Mouse (Mus musculus) lung, postnatal 0 days (tissue): ENCODE measurements at regions not wholly inside any gene's neighbourhood (a gene's known extent, or its start where the extent isn't known, plus 50 kb on each side); places are given as distances from the start of the nearest gene placed in this dataset.

Source experiments
- CTCF ChIP-seq: IDR thresholded peaks from 2 replicates; pipeline ENCODE4 v1.5.1; 2016; ENCODE audit warnings: antibody characterized with exemption, mild to moderate bottlenecking
- EP300 ChIP-seq: IDR thresholded peaks from 2 replicates; pipeline ENCODE4 v1.6.1; 2016; ENCODE audit warnings: antibody characterized with exemption, mild to moderate bottlenecking, control low read depth

DNA sequence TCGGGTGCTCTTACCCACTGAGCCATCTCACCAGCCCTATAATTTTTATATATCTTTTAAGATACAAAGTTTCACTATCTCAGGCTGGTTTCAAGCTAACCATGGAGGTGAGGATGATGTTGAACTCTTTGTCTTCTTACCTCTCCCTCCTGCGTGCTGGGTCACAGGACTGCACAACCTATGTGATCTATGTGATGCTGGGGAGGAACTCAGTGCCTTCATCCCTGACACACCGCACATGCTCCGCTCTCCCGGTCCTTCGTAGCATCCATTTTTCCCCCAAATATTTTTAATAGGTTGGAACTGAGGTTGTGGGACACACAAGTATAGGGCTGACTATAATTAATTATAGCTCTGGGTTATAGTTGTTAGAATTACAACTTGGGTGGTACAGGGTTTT, 75.9 kb upstream of the Caprin1 start:
- no peak for TF ChIP-seq CTCF
- TF ChIP-seq EP300 = no peak
